8 mouse cellular contexts compared by ENCODE assay signal in genomic region chr13:55694110-55694509, GRCm38 (mm10). TPM values are rescaled to one million over a fixed set of nuclear protein-coding genes. Genes with fewer than 3 reads are reported as not detected.
DNase-seq lines count a peak whose midpoint lies in the region; ATAC-seq and TF ChIP-seq lines count a peak whose summit lies in the region.

No protein-coding gene starts in this region.

- peaks cover 10% of the 10 kb centered on the region for H3K36me3 ChIP-seq in hindbrain, embryonic 13.5 days
- peaks cover 2% of the 10 kb centered on the region for H3K36me3 ChIP-seq in midbrain, embryonic 16.5 days (ENCODE audit: control insufficient read depth, insufficient read depth, low read length)

- no peak for TF ChIP-seq POLR2A in bone marrow, adult 2 months (IDR thresholded peaks at IDR 0.05; ENCODE audit: borderline replicate concordance, control insufficient read depth, low read depth, low read length)

- peak overlapping the region; percentile 100 for H3K9ac ChIP-seq in hindbrain, embryonic 13.5 days
- peak overlapping the region; percentile 100 for H3K9ac ChIP-seq in midbrain, embryonic 16.5 days (ENCODE audit: low read depth, low read length)

- peaks cover 1% of the 10 kb centered on the region; the same call in 1 of the 2 replicates for H3K4me1 ChIP-seq in bone marrow, adult 2 months (ENCODE audit: control insufficient read depth, insufficient read depth, low read length)
- H3K4me1 ChIP-seq in hindbrain, embryonic 13.5 days (replicated peaks), result peaks cover 33% of the 10 kb centered on the region
- H3K4me1 ChIP-seq in midbrain, embryonic 16.5 days (ENCODE audit: control insufficient read depth, insufficient read depth, low read length), result peaks cover 16% of the 10 kb centered on the region

- no peak for DNase-seq in layer of hippocampus, adult 2 months (ENCODE audit: low spot score in 2 of 2)
- no peak for DNase-seq in layer of hippocampus, adult 11-12 months (ENCODE audit: low spot score)
- DNase-seq in cerebellum, postnatal 25 days, result no peak
- DNase-seq in urinary bladder, adult 18-20 months (ENCODE audit: low spot score in 2 of 2), result no peak
- no peak for DNase-seq in urinary bladder, postnatal 25 days (ENCODE audit: low spot score)

- 3% methylated on average over 8 of the region's 8 CpGs for WGBS in bone marrow, adult 2 months
- WGBS in hindbrain, embryonic 13.5 days, result 23% methylated on average over 8 of the region's 8 CpGs
- 21% methylated on average over 8 of the region's 8 CpGs for WGBS in midbrain, embryonic 16.5 days

- ATAC-seq in hindbrain, embryonic 13.5 days (ENCODE audit: low FRiP score), result no peak
- ATAC-seq in midbrain, embryonic 16.5 days, result no peak

- no peaks in the 10 kb centered on the region for H3K9me3 ChIP-seq in hindbrain, embryonic 13.5 days
- no peaks in the 10 kb centered on the region for H3K9me3 ChIP-seq in midbrain, embryonic 16.5 days (replicated peaks; ENCODE audit: control insufficient read depth, low read length, poor library complexity, severe bottlenecking)

- TF ChIP-seq CTCF in layer of hippocampus, adult 2 months (conservative IDR thresholded peaks at IDR 0.05), result no peak
- TF ChIP-seq CTCF in bone marrow, adult 2 months (IDR thresholded peaks at IDR 0.05; ENCODE audit: control insufficient read depth, insufficient read depth, low read length), result no peak

- peak overlapping the region; percentile 88 for H3K4me3 ChIP-seq in layer of hippocampus, adult 2 months
- peak overlapping the region; percentile 94 for H3K4me3 ChIP-seq in bone marrow, adult 2 months (replicated peaks; ENCODE audit: control insufficient read depth, low read depth, low read length)
- peak overlapping the region; percentile 97 for H3K4me3 ChIP-seq in hindbrain, embryonic 13.5 days
- peak overlapping the region; percentile 96 for H3K4me3 ChIP-seq in midbrain, embryonic 16.5 days (ENCODE audit: low read depth, low read length)

- no peaks in the 10 kb centered on the region for H3K27me3 ChIP-seq in hindbrain, embryonic 13.5 days
- H3K27me3 ChIP-seq in midbrain, embryonic 16.5 days (ENCODE audit: control insufficient read depth, insufficient read depth, low read depth, low read length), result no peaks in the 10 kb centered on the region

- H3K27ac ChIP-seq in layer of hippocampus, adult 2 months, result peak overlapping the region; percentile 99; the same call in 1 of the 2 replicates
- H3K27ac ChIP-seq in bone marrow, adult 2 months (ENCODE audit: control insufficient read depth, insufficient read depth, low read depth, low read length, poor library complexity), result no peak overlapping the region
- H3K27ac ChIP-seq in hindbrain, embryonic 13.5 days, result no peak overlapping the region; the same call in 1 of the 2 replicates
- no peak overlapping the region for H3K27ac ChIP-seq in midbrain, embryonic 16.5 days (ENCODE audit: low read length)

- H3K4me2 ChIP-seq in hindbrain, embryonic 13.5 days, result peak overlapping the region; percentile 85
- peak overlapping the region; percentile 53 for H3K4me2 ChIP-seq in midbrain, embryonic 16.5 days (ENCODE audit: low read length)

RNA-seq across cellular contexts. Expression of gene B230219D22Rik, which starts 1.2 kb away (rescaled TPM):
- total RNA-seq in layer of hippocampus, adult 2 months (2021), result 10 to 100 TPM; 75.1 to 75.5 TPM
- polyA plus RNA-seq in bone marrow, adult 2 months (2011; ENCODE audit: insufficient read depth, insufficient read length, low replicate concordance, missing spikeins), result 10.9 and 13.9 TPM in 2 replicates
- polyA plus RNA-seq in hindbrain, embryonic 13.5 days (2015; fragmentation: Nextera tagmentation; extraction: Ambion mirVana), result 67.5 and 70.8 TPM in 2 replicates
- polyA plus RNA-seq in midbrain, embryonic 16.5 days (2015; fragmentation: Nextera tagmentation; extraction: Ambion mirVana), result 82.3 and 84.5 TPM in 2 replicates

RNA-seq across cellular contexts. Expression of gene Txndc15, which starts 20.3 kb away (rescaled TPM):
- total RNA-seq in layer of hippocampus, adult 2 months (2021), result 10 to 100 TPM; 68.6 to 69.0 TPM
- 10.0 and 12.3 TPM in 2 replicates for polyA plus RNA-seq in bone marrow, adult 2 months (2011; ENCODE audit: insufficient read depth, insufficient read length, low replicate concordance, missing spikeins)
- 141 and 142 TPM in 2 replicates for polyA plus RNA-seq in hindbrain, embryonic 13.5 days (2015; fragmentation: Nextera tagmentation; extraction: Ambion mirVana)
- 143 and 149 TPM in 2 replicates for polyA plus RNA-seq in midbrain, embryonic 16.5 days (2015; fragmentation: Nextera tagmentation; extraction: Ambion mirVana)

RNA-seq across cellular contexts. Expression of gene Pcbd2, which starts 33.1 kb away (rescaled TPM):
- total RNA-seq in layer of hippocampus, adult 2 months (2021), result 10 to 100 TPM; 33.2 to 35.2 TPM
- polyA plus RNA-seq in bone marrow, adult 2 months (2011; ENCODE audit: insufficient read depth, insufficient read length, low replicate concordance, missing spikeins), result 22.8 and 24.1 TPM in 2 replicates
- 23.3 and 26.0 TPM in 2 replicates for polyA plus RNA-seq in hindbrain, embryonic 13.5 days (2015; fragmentation: Nextera tagmentation; extraction: Ambion mirVana)
- polyA plus RNA-seq in midbrain, embryonic 16.5 days (2015; fragmentation: Nextera tagmentation; extraction: Ambion mirVana), result 17.5 and 20.0 TPM in 2 replicates

RNA-seq across cellular contexts. Expression of gene Ddx46, which starts 59.3 kb away (rescaled TPM):
- 10 to 100 TPM; 50.8 to 54.8 TPM for total RNA-seq in layer of hippocampus, adult 2 months (2021)
- 33.6 and 56.7 TPM in 2 replicates for polyA plus RNA-seq in bone marrow, adult 2 months (2011; ENCODE audit: insufficient read depth, insufficient read length, low replicate concordance, missing spikeins)
- polyA plus RNA-seq in hindbrain, embryonic 13.5 days (2015; fragmentation: Nextera tagmentation; extraction: Ambion mirVana), result 29.6 and 30.6 TPM in 2 replicates
- 25.7 and 28.3 TPM in 2 replicates for polyA plus RNA-seq in midbrain, embryonic 16.5 days (2015; fragmentation: Nextera tagmentation; extraction: Ambion mirVana)

Comparison
In these comparisons a context has a peak if more than half of its experiments do, and no peak if none do; other contexts are left out.
1. RNA of gene Txndc15, which starts 20.3 kb away (polyA plus RNA-seq): 143 to 149 TPM in midbrain, embryonic 16.5 days and 141 to 142 TPM in hindbrain, embryonic 13.5 days; 10.0 to 12.3 TPM in bone marrow, adult 2 months; every median in the first group is over 10 times any median in the second.
2. Peak in every context shown above with its lines, with median percentiles within 50 percentile points of each other: H3K4me3 ChIP-seq.